Mouse (Mus musculus): Measurements from ENCODE around the gene Cldn6. TPM values are rescaled to one million over a fixed set of nuclear protein-coding genes. Genes with fewer than 3 reads are reported as not detected.

Cldn6 gene
- polyA plus RNA-seq, 1 experiment from 2014 or later, result 237 TPM

GRCm38 (mm10) chr17:23660117-23660875 lies 18.8 kb upstream of the Cldn6 start, which contains the start of gene Bicdl2:
Gene Bicdl2 (plus strand): TSS chr17:23660506.
- Histone ChIP-seq H3K27me3 (peaks cover 34% of the 10 kb centered on the region), H3K36me3 (no peaks in the 10 kb centered on the region), H3K4me2 (peak within 1 kb of the TSS; percentile 58), H3K9me3 (no peaks in the 10 kb centered on the region), H3K9ac (peak within 1 kb of the TSS; percentile 19; the same call in 1 of the 2 replicates), H3K4me1 (0 out of 2 replicates have a peak, but pooled peaks cover 4% of the 10 kb centered on the region), H3K4me3 (peak within 1 kb of the TSS; percentile 40), H3K27ac (no peak within 1 kb of the TSS)
- ATAC-seq (ENCODE audit: borderline replicate concordance, extremely low read depth, low FRiP score, low TSS enrichment), result peak; percentile 44; the same call in 1 of the 2 replicates
- 6% methylated on average over 27 of the region's 27 CpGs for WGBS

- WGBS, result 3% methylated on average over 14 of the region's 14 CpGs
- Histone ChIP-seq H3K9ac (peak overlapping the region; percentile 19; the same call in 1 of the 2 replicates), H3K4me3 (peak overlapping the region; percentile 40), H3K4me1 (0 out of 2 replicates have a peak, but pooled peaks cover 4% of the 10 kb centered on the region), H3K36me3 (no peaks in the 10 kb centered on the region), H3K27ac (no peak overlapping the region), H3K4me2 (peak overlapping the region; percentile 58), H3K27me3 (peaks cover 34% of the 10 kb centered on the region), H3K9me3 (no peaks in the 10 kb centered on the region)
- ATAC-seq (ENCODE audit: borderline replicate concordance, extremely low read depth, low FRiP score, low TSS enrichment), result no peak
These were observed 18.2 kb upstream of the Cldn6 start for GRCm38 (mm10) chr17:23660876-23661200.

DNA sequence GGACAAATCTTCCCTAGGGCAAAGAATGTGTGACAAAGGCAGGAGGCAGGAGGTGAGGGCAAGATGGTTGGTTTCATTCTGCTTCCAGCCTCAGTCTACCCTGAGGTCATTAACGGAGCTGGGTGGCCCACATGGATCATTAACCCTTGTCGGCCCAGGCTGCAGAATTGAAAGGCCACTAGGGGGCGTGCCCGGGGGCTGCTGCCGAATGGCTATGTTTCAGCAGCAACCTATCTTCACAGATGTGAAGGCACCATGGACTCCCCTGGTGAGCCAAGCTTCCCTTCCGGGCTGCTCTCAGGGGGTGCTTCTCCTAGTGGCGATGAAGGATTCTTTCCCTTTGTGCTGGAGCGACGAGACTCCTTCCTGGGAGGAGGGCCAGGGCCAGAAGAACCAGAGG lies 17.5 kb upstream of the Cldn6 start:
- H3K27me3 ChIP-seq, result peaks cover 34% of the 10 kb centered on the region
- no peak for ATAC-seq (ENCODE audit: borderline replicate concordance, extremely low read depth, low FRiP score, low TSS enrichment)
- no peaks in the 10 kb centered on the region for H3K36me3 ChIP-seq
- WGBS, result 3% methylated on average over 9 of the region's 9 CpGs
- H3K4me1 ChIP-seq, result 0 out of 2 replicates have a peak, but pooled peaks cover 4% of the 10 kb centered on the region
- no peak overlapping the region for H3K9ac ChIP-seq
- no peak overlapping the region for H3K27ac ChIP-seq
- peak overlapping the region; percentile 58; the same call in 1 of the 2 replicates for H3K4me2 ChIP-seq
- no peak overlapping the region for H3K4me3 ChIP-seq
- H3K9me3 ChIP-seq, result no peaks in the 10 kb centered on the region

DNA sequence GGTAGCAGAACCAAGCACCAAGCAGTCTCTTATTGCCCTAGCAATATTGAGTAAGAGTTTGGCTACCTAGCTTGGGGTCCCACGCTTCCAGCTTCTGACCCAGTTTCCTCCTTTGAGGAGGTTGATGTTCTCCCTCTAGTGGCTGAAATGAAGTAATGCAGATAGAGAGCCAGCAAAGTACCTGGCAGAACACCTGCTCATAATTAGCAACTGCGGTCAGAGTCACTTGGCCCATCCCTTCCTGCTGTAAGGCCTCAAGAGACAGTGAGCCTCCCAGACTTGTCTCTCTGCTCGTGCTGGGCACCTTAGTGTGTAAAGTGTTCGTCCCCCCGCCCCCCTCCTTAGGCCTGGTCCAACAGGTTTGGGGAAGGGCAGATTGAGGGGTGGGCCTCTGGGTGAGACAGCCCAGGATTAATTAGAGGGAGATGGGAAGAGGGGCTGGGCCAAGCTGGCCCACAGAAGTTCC lies 14.5 kb upstream of the Cldn6 start:
- no peaks in the 10 kb centered on the region for H3K9me3 ChIP-seq
- no peak overlapping the region for H3K9ac ChIP-seq
- no peak for ATAC-seq (ENCODE audit: borderline replicate concordance, extremely low read depth, low FRiP score, low TSS enrichment)
- H3K36me3 ChIP-seq, result peaks cover 14% of the 10 kb centered on the region
- no peak overlapping the region for H3K27ac ChIP-seq
- no peak overlapping the region for H3K4me3 ChIP-seq
- peaks cover 34% of the 10 kb centered on the region for H3K27me3 ChIP-seq
- WGBS, result 14% methylated on average over 5 of the region's 5 CpGs
- H3K4me1 ChIP-seq, result 0 out of 2 replicates have a peak, but pooled peaks cover 4% of the 10 kb centered on the region
- H3K4me2 ChIP-seq, result no peak overlapping the region

GRCm38 (mm10) chr17:23665511-23665910 lies 13.5 kb upstream of the Cldn6 start:
- H3K27me3 ChIP-seq, result peaks cover 26% of the 10 kb centered on the region
- no peak overlapping the region for H3K27ac ChIP-seq
- WGBS, result 74% methylated on average over 14 of the region's 14 CpGs
- ATAC-seq (ENCODE audit: borderline replicate concordance, extremely low read depth, low FRiP score, low TSS enrichment), result no peak
- H3K9me3 ChIP-seq, result no peaks in the 10 kb centered on the region
- H3K4me2 ChIP-seq, result no peak overlapping the region
- H3K36me3 ChIP-seq, result peaks cover 14% of the 10 kb centered on the region
- 0 out of 2 replicates have a peak, but pooled peaks cover 4% of the 10 kb centered on the region for H3K4me1 ChIP-seq
- H3K4me3 ChIP-seq, result no peak overlapping the region
- H3K9ac ChIP-seq, result no peak overlapping the region

DNA sequence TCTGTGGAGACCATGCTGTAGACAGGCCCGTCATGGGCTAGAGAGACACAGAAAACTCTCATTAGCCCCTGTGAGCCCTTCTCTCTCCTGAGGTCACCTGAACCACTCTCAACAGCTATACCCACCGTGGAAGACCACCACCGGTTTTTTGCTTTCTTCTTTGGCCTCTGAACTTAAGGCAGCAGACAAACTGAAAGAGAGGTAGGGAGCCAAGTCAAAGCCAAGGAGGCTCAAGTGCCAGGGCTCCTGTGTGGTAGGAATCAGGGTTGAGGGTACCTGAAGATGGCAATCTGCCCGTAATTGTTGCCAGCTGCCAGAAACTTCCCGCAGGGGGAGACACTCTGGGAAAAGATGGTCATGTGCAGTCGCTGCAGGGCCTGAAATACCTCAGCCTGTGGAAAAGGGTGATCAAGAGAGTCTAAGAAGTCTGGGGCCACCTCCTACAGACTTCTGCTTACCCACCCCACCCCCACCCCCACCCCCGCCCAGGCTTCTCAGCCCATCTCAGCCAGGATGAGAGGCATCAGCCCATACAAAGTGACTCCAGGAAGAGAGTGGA lies 8.5 kb upstream of the Cldn6 start:
- Histone ChIP-seq H3K27ac (no peak overlapping the region), H3K27me3 (no peaks in the 10 kb centered on the region), H3K9me3 (no peaks in the 10 kb centered on the region), H3K4me3 (no peak overlapping the region), H3K4me1 (peaks cover 23% of the 10 kb centered on the region), H3K4me2 (no peak overlapping the region), H3K36me3 (peaks cover 14% of the 10 kb centered on the region), H3K9ac (no peak overlapping the region)
- no peak for ATAC-seq (ENCODE audit: borderline replicate concordance, extremely low read depth, low FRiP score, low TSS enrichment)
- WGBS, result 90% methylated on average over 7 of the region's 7 CpGs

- no peak overlapping the region for H3K4me3 ChIP-seq
- H3K4me1 ChIP-seq, result peaks cover 33% of the 10 kb centered on the region
- no peak for ATAC-seq (ENCODE audit: borderline replicate concordance, extremely low read depth, low FRiP score, low TSS enrichment)
- no peak overlapping the region for H3K4me2 ChIP-seq
- H3K36me3 ChIP-seq, result peaks cover 14% of the 10 kb centered on the region
- no peaks in the 10 kb centered on the region for H3K27me3 ChIP-seq
- H3K27ac ChIP-seq, result no peak overlapping the region
- 88% methylated on average over 3 of the region's 3 CpGs for WGBS
- no peaks in the 10 kb centered on the region for H3K9me3 ChIP-seq
- no peak overlapping the region for H3K9ac ChIP-seq
These were observed 7.5 kb upstream of the Cldn6 start for GRCm38 (mm10) chr17:23671519-23671918.

DNA sequence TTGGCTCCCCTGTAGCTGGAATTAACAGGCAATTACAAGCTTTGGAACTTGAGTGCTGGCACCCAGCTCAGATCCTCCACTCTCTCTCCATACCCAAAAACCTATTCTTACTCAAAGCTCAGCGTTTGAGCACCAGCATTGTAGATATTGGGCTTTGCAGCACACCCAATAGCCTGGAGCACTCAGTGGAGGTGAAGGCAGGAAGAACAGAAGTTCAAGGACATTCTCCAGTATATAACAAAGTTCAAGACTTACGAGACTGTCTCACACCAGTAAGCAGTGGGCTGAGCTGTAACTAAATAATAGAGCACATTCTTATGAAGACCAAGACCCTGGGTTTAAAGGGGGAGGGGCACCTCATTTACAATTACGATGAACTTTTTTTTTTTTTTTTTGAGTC lies 6.3 kb upstream of the Cldn6 start:
- Histone ChIP-seq H3K9ac (peak overlapping the region; percentile 64; the same call in 1 of the 2 replicates), H3K27ac (no peak overlapping the region)

DNA sequence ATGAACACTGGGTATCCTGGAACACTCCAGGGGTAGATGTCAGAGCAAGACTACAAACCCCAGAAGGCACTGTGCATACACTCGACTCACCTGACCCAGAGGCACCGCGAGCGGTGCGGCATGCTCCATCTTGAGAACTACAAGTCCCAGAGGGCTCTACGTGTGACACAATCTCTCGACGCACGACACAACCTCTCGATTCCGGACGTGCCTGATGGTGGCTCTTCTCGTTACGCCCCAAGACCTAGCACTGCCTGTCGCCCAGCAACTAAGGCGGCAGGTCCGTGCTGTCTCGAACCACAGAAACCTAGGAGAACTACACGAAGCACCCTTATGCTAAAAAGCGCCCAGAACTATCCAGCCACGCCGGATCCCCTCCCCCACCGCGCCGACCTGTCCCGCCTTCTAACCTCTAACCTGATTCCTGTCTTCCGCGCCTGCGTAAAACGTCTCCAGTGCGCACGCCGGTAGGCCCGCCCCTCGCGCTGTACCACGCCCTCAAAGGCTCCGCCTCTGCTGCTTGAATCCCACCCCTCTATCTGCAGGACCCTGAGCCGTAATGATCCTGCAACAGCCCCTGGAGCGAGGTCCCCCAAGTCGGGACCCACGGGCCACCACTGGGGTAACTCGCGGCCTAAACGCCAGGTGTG lies 5.5 kb upstream of the Cldn6 start, which contains the start of the genes Hcfc1r1 and Thoc6:
Gene Hcfc1r1 (plus strand): TSS at position 173 of the 650 bp plus-strand sequence.
Gene Thoc6 (minus strand): TSS at position 459 of the 650 bp plus-strand sequence.
- peak within 1 kb of the TSS; percentile 64 for H3K9ac ChIP-seq
- under 1% methylated on average over 45 of the region's 45 CpGs for WGBS
- H3K27me3 ChIP-seq, result peaks cover 3% of the 10 kb centered on the region

More for the DNA sequence above, 6.3 kb upstream of the Cldn6 start:
- Histone ChIP-seq H3K4me2 (peak overlapping the region; percentile 96), H3K4me1 (peaks cover 41% of the 10 kb centered on the region), H3K4me3 (peak overlapping the region; percentile 73), H3K36me3 (peaks cover 9% of the 10 kb centered on the region), H3K9me3 (no peaks in the 10 kb centered on the region), H3K27me3 (no peaks in the 10 kb centered on the region)
- ATAC-seq (ENCODE audit: borderline replicate concordance, extremely low read depth, low FRiP score, low TSS enrichment), result no peak
- 58% methylated on average over 3 of the region's 3 CpGs for WGBS

DNA sequence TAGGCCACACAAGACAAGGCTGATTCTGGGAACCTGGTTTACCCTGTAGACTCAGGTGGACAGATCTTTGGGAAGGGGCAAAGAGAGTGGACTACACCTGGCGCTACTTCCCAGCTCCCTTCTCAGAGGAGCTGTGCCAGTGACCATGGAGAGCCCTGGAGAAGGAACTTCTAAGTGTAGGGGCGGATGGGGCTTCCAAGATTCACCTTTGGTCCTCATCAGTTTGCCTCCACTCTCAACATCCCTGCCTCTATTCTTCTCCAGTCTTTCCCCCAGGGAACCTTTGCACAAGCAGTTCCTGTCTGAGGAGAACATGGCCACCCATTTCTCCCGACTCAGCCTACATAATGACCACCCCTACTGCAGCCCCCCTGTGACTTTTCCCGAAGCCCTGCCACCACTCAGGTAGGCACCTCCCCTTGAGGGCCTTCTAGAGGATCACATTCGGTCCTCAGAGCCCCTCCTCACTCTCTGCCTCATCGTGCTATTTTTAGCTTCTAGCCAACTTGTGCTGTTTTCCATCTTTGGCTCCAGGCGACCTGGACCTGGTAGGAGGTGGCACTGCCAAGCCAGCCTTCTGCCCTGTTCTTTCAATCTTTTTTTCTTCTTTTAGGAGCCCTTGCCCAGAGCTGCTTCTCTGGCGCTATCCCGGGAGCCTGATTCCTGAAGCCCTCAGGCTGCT lies 4.6 kb upstream of the Cldn6 start:
- Histone ChIP-seq H3K4me3 (peak overlapping the region; percentile 73), H3K9ac (peak overlapping the region; percentile 64), H3K9me3 (no peaks in the 10 kb centered on the region), H3K4me2 (peak overlapping the region; percentile 96), H3K27ac (peak overlapping the region; percentile 89), H3K36me3 (no peaks in the 10 kb centered on the region; the same call in 1 of the 2 replicates), H3K27me3 (peaks cover 12% of the 10 kb centered on the region), H3K4me1 (peaks cover 44% of the 10 kb centered on the region)
- no peak for ATAC-seq (ENCODE audit: borderline replicate concordance, extremely low read depth, low FRiP score, low TSS enrichment)
- 28% methylated on average over 9 of the region's 9 CpGs for WGBS

More for the DNA sequence above, 5.5 kb upstream of the Cldn6 start, which contains the start of the genes Hcfc1r1 and Thoc6:
- peaks cover 8% of the 10 kb centered on the region for H3K36me3 ChIP-seq
- peak within 1 kb of the TSS; percentile 89 for H3K27ac ChIP-seq
- H3K4me3 ChIP-seq, result peak within 1 kb of the TSS; percentile 73
- peak within 1 kb of the TSS; percentile 96 for H3K4me2 ChIP-seq
- peaks cover 44% of the 10 kb centered on the region for H3K4me1 ChIP-seq
- no peaks in the 10 kb centered on the region for H3K9me3 ChIP-seq
- peak; percentile 91 for ATAC-seq (ENCODE audit: borderline replicate concordance, extremely low read depth, low FRiP score, low TSS enrichment)

DNA sequence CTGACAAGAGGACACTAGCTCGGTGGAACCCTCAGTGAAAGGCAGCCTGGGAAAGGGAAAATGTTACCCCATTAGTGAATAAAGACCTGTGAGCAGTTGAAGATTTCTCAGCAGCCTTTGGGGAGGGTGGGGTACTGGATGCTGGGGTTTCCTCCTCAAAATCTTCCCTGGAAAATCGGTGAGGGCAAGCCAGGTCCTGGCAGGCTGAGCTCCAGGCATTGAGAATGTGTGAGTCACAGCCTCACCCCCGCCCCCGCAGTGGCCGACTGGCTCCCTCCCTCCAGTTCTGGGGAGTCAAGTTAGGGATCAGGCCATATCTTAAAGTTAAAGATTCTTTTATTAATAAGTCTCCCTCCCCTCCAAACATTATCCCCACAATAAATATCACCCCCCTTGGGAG lies 3.9 kb upstream of the Cldn6 start:
- Histone ChIP-seq H3K9ac (0 out of 2 replicates have a peak overlapping the region, but pooled peaks have one; percentile 58), H3K4me1 (peaks cover 44% of the 10 kb centered on the region), H3K27me3 (peaks cover 19% of the 10 kb centered on the region), H3K27ac (peak overlapping the region; percentile 89), H3K36me3 (no peaks in the 10 kb centered on the region), H3K4me2 (peak overlapping the region; percentile 96), H3K9me3 (no peaks in the 10 kb centered on the region), H3K4me3 (peak overlapping the region; percentile 73)
- 29% methylated on average over 5 of the region's 5 CpGs for WGBS
- no peak for ATAC-seq (ENCODE audit: borderline replicate concordance, extremely low read depth, low FRiP score, low TSS enrichment)
